Mouse (Mus musculus) MEL (cell line): ENCODE measurements around the gene Gpat2. TPM values are rescaled to one million over a fixed set of nuclear protein-coding genes. Genes with fewer than 3 reads are reported as not detected.

Source experiments
- DNase-seq: peaks from one replicate; pipeline ENCODE4 v3.0.0; 2011; ENCODE audit warnings: low read depth, low spot score
- H3K27ac ChIP-seq: 2 replicates; pipeline ENCODE4 v1.5.1; 2012; ENCODE audit warnings: low read depth, mild to moderate bottlenecking, control low read depth, low read length, moderate library complexity; ENCODE audit not compliant: control insufficient read depth
- H3K27me3 ChIP-seq, 2 experiments: fragments of 150-350 bp in 1 of 2; sonication (generic) in 1 of 2; 2 replicates each; pipeline ENCODE4 v1.6.1; 2012; ENCODE audit warnings: low read length in 2 of 2, mild to moderate bottlenecking in 2 of 2, improper control_type of control experiment in 1 of 2, moderate library complexity in 1 of 2; ENCODE audit not compliant: insufficient read depth in 2 of 2, control insufficient read depth in 1 of 2
- H3K36me3 ChIP-seq, 2 experiments: 2 replicates each; pipeline ENCODE4 v1.6.1; 2012 to 2014; ENCODE audit warnings: low read length in 2 of 2, improper control_type of control experiment in 1 of 2, inconsistent platforms in 1 of 2, mild to moderate bottlenecking in 1 of 2; ENCODE audit not compliant: insufficient read depth in 2 of 2, control insufficient read depth in 1 of 2
- H3K4me1 ChIP-seq, 2 experiments: fragments of 150-350 bp in 1 of 2; sonication (generic) in 1 of 2; 2 replicates each; pipeline ENCODE4 v1.6.1; 2012; ENCODE audit warnings: low read length in 2 of 2, improper control_type of control experiment in 1 of 2, mild to moderate bottlenecking in 1 of 2; ENCODE audit not compliant: insufficient read depth in 2 of 2, control insufficient read depth in 1 of 2
- H3K4me3 ChIP-seq, 2 experiments: fragments of 150-350 bp in 1 of 2; sonication (generic) in 1 of 2; 2 replicates each; pipeline ENCODE4 v1.5.1; 2012; ENCODE audit warnings: low read depth in 2 of 2, low read length in 2 of 2, mild to moderate bottlenecking in 2 of 2, moderate library complexity in 2 of 2, control low read depth in 1 of 2, improper control_type of control experiment in 1 of 2; ENCODE audit not compliant: control insufficient read depth in 1 of 2, insufficient read depth in 1 of 2
- H3K79me2 ChIP-seq: 2 replicates; pipeline ENCODE4 v1.6.1; 2012; ENCODE audit warnings: mild to moderate bottlenecking, low read length, moderate library complexity; ENCODE audit not compliant: control insufficient read depth, poor library complexity, insufficient read depth
- H3K9ac ChIP-seq: 2 replicates; pipeline ENCODE4 v1.6.1; 2012; ENCODE audit warnings: low read depth, mild to moderate bottlenecking, control low read depth, low read length, moderate library complexity; ENCODE audit not compliant: control insufficient read depth, poor library complexity, severe bottlenecking
- H3K9me3 ChIP-seq: fragments of 150-350 bp; sonication (generic); replicated peaks from 2 replicates; pipeline ENCODE4 v1.6.1; 2012; ENCODE audit warnings: mild to moderate bottlenecking, low read length, improper control_type of control experiment, moderate library complexity; ENCODE audit not compliant: insufficient read depth
- CTCF ChIP-seq, 3 experiments: IDR thresholded peaks in 2 of 3; conservative IDR thresholded peaks in 1 of 3; 2 replicates each; pipeline ENCODE4 v1.5.1; 2011 to 2012; ENCODE audit warnings: low read length in 3 of 3, low read depth in 2 of 3, mild to moderate bottlenecking in 2 of 3, improper control_type of control experiment in 1 of 3, inconsistent platforms in 1 of 3, mixed read lengths in 1 of 3, moderate library complexity in 1 of 3; ENCODE audit not compliant: control insufficient read depth in 1 of 3, insufficient read depth in 1 of 3, poor library complexity in 1 of 3, severe bottlenecking in 1 of 3
- E2F4 ChIP-seq: IDR thresholded peaks from 2 replicates; pipeline ENCODE4 v1.6.1; 2011; ENCODE audit warnings: low read depth, low read length, improper control_type of control experiment, borderline replicate concordance
- EP300 ChIP-seq, 2 experiments: IDR thresholded peaks; 2 replicates each; pipeline ENCODE4 v1.6.1; 2011; ENCODE audit warnings: improper control_type of control experiment in 2 of 2, low read length in 2 of 2, low read depth in 1 of 2, mild to moderate bottlenecking in 1 of 2
- GABPA ChIP-seq: IDR thresholded peaks from 2 replicates; pipeline ENCODE4 v1.6.1; 2012; ENCODE audit warnings: low read depth, mild to moderate bottlenecking, inconsistent platforms, low read length, improper control_type of control experiment, moderate library complexity
- GATA1 ChIP-seq: IDR thresholded peaks from 2 replicates; pipeline ENCODE4 v1.6.1; 2011; ENCODE audit warnings: low read depth, low read length, improper control_type of control experiment
- MAFK ChIP-seq: IDR thresholded peaks from 2 replicates; pipeline ENCODE4 v1.6.1; 2011; ENCODE audit warnings: low read depth, mild to moderate bottlenecking, low read length, improper control_type of control experiment, borderline replicate concordance
- MAX ChIP-seq: IDR thresholded peaks from 2 replicates; pipeline ENCODE4 v1.6.1; 2011; ENCODE audit warnings: low read length, improper control_type of control experiment
- MXI1 ChIP-seq: IDR thresholded peaks from 2 replicates; pipeline ENCODE4 v1.6.1; 2011; ENCODE audit warnings: mild to moderate bottlenecking, low read depth, low read length, improper control_type of control experiment
- NRF1 ChIP-seq: IDR thresholded peaks from 2 replicates; pipeline ENCODE4 v1.6.1; 2014; ENCODE audit warnings: low read depth, mild to moderate bottlenecking, inconsistent platforms, low read length, improper control_type of control experiment, moderate library complexity; ENCODE audit not compliant: poor library complexity, insufficient read depth, severe bottlenecking
- POLR2A ChIP-seq, 2 experiments: IDR thresholded peaks; 2 replicates each; pipeline ENCODE4 v1.6.1; 2011 to 2012; ENCODE audit warnings: low read length in 2 of 2, mild to moderate bottlenecking in 2 of 2, control low read depth in 1 of 2, improper control_type of control experiment in 1 of 2, low read depth in 1 of 2, moderate library complexity in 1 of 2; ENCODE audit not compliant: control insufficient read depth in 1 of 2, insufficient read depth in 1 of 2, poor library complexity in 1 of 2
- POLR2AphosphoS2 ChIP-seq: IDR thresholded peaks from 2 replicates; pipeline ENCODE4 v1.6.1; 2011; ENCODE audit warnings: low read length, improper control_type of control experiment
- POLR2AphosphoS5 ChIP-seq: IDR thresholded peaks from 2 replicates; pipeline ENCODE4 v1.6.1; 2012; ENCODE audit warnings: low read depth, borderline replicate concordance, mild to moderate bottlenecking, inconsistent platforms, low read length, moderate library complexity, mixed read lengths
- SIN3A ChIP-seq: IDR thresholded peaks from 2 replicates; pipeline ENCODE4 v1.6.1; 2012; ENCODE audit warnings: low read length, improper control_type of control experiment, inconsistent platforms
- SMC3 ChIP-seq: IDR thresholded peaks from 2 replicates; pipeline ENCODE4 v1.6.1; 2011; ENCODE audit warnings: low read depth, low read length, improper control_type of control experiment
- TAL1 ChIP-seq: IDR thresholded peaks from 2 replicates; pipeline ENCODE4 v1.6.1; 2012; ENCODE audit warnings: mild to moderate bottlenecking, inconsistent platforms, low read length, moderate library complexity, mixed read lengths
- TCF12 ChIP-seq: IDR thresholded peaks from 2 replicates; pipeline ENCODE4 v1.6.1; 2014; ENCODE audit warnings: low read depth, mild to moderate bottlenecking, inconsistent platforms, low read length, improper control_type of control experiment, moderate library complexity
- ZC3H11A ChIP-seq: IDR thresholded peaks from 2 replicates; pipeline ENCODE4 v1.6.1; 2012; ENCODE audit warnings: low read depth, mild to moderate bottlenecking, inconsistent platforms, low read length, improper control_type of control experiment
- ZMIZ1 ChIP-seq: IDR thresholded peaks from 2 replicates; pipeline ENCODE4 v1.6.1; 2012; ENCODE audit warnings: low read depth, mild to moderate bottlenecking, inconsistent platforms, low read length, improper control_type of control experiment, moderate library complexity
- ZNF384 ChIP-seq: IDR thresholded peaks from 2 replicates; pipeline ENCODE4 v1.6.1; 2012; ENCODE audit warnings: low read depth, mild to moderate bottlenecking, inconsistent platforms, low read length, improper control_type of control experiment
- polyA plus RNA-seq, 2 experiments: library from polyadenylated mRNA; stranded (reverse) in 1 of 2; unstranded in 1 of 2; fragments of >175 nt in 1 of 2; fragments of >200 nt in 1 of 2; gene quantifications; 2 replicates each; pipeline versions ENCODE4 v1.2.1 to v1.2.4; 2012; ENCODE audit warnings: low replicate concordance in 2 of 2, low read depth in 1 of 2; ENCODE audit not compliant: insufficient read length in 2 of 2, insufficient read depth in 1 of 2, missing spikeins in 1 of 2
- total RNA-seq: library from RNA; depleted of rRNA; stranded (reverse); fragments of 300-350 nt; gene quantifications from 2 replicates; pipeline ENCODE4 v1.2.3, GENCODE M21; 2012

The Gpat2 gene
- total and polyA plus RNA-seq, 3 experiments = 0.07 TPM; not detected in 2

GRCm38 (mm10) chr2:127415806-127416205 lies 9.2 kb upstream of the Gpat2 start:
- no peaks in the 10 kb centered on the region for H3K9me3 ChIP-seq
- peaks cover 1 to 9% of the 10 kb centered on the region in 2 experiments; a peak in 3 of 4 replicates for H3K27me3 ChIP-seq
- TF ChIP-seq MXI1 (no peak), GATA1 (no peak), TCF12 (no peak), E2F4 (no peak), ZC3H11A (no peak), SMC3 (no peak), SIN3A (no peak), TAL1 (no peak), GABPA (no peak), POLR2A (IDR thresholded peaks at IDR 0.05; ENCODE audit: control insufficient read depth in 1 of 2, insufficient read depth in 1 of 2, low read depth in 1 of 2, low read length in 2 of 2, poor library complexity in 1 of 2) (no peak), MAFK (no peak), CTCF (IDR thresholded peaks at IDR 0.05 in 2 of 3, conservative IDR thresholded peaks at IDR 0.05 in 1 of 3; ENCODE audit: control insufficient read depth in 1 of 3, insufficient read depth in 1 of 3, low read depth in 2 of 3, low read length in 3 of 3, poor library complexity in 1 of 3, severe bottlenecking in 1 of 3) (no peak), EP300 (IDR thresholded peaks at IDR 0.05; ENCODE audit: low read depth in 1 of 2, low read length in 2 of 2) (no peak)
- H3K4me3 ChIP-seq = no peak overlapping the region
- DNase-seq = no peak
- no peak overlapping the region for H3K9ac ChIP-seq
- no peaks in the 10 kb centered on the region for H3K4me1 ChIP-seq
- no peaks in the 10 kb centered on the region for H3K36me3 ChIP-seq
- H3K27ac ChIP-seq = no peak overlapping the region
- no peaks in the 10 kb centered on the region for H3K79me2 ChIP-seq

GRCm38 (mm10) chr2:127416706-127417105 lies 8.3 kb upstream of the Gpat2 start:
- Histone ChIP-seq H3K4me1 (no peaks in the 10 kb centered on the region), H3K27me3 (peaks cover 1 to 9% of the 10 kb centered on the region in 2 experiments; a peak in 3 of 4 replicates), H3K9ac (no peak overlapping the region), H3K27ac (no peak overlapping the region), H3K36me3 (no peaks in the 10 kb centered on the region), H3K4me3 (no peak overlapping the region), H3K9me3 (no peaks in the 10 kb centered on the region), H3K79me2 (no peaks in the 10 kb centered on the region)
- TF ChIP-seq POLR2AphosphoS5 = no peak
- no peak for TF ChIP-seq NRF1
- no peak for TF ChIP-seq ZMIZ1
- TF ChIP-seq POLR2AphosphoS2 = no peak
- TF ChIP-seq MAX = no peak
- TF ChIP-seq ZNF384 = no peak
- no peak for DNase-seq
